Mouse (Mus musculus): ENCODE results near the gene Gpr33. TPM values are rescaled to one million over a fixed set of nuclear protein-coding genes. Genes with fewer than 3 reads are reported as not detected.

Gpr33 gene
- total RNA-seq (2021) (not detected), polyA plus RNA-seq (2012; rRNA removed) (0.07 TPM in 1 of 2 replicates, not detected in the other)
- long read RNA-seq, result 0 reads

- no peak for DNase-seq
Observed at GRCm38 (mm10) chr12:52027963-52028362, at the start of gene Gpr33. TSS of gene Gpr33 (minus strand) at chr12:52028063.

GRCm38 (mm10) chr12:52049324-52049723 lies 21.5 kb upstream of the Gpr33 start:
- DNase-seq, result no peak

GRCm38 (mm10) chr12:52046371-52046770 lies 18.5 kb upstream of the Gpr33 start:
- no peak for DNase-seq

- DNase-seq, result peak; percentile 62
Observed at GRCm38 (mm10) chr12:52042818-52043336, 15.0 kb upstream of the Gpr33 start.

GRCm38 (mm10) chr12:52038352-52038751 lies 10.5 kb upstream of the Gpr33 start:
- no peak for DNase-seq

- DNase-seq, result no peak
Observed at GRCm38 (mm10) chr12:52034956-52035355, 7.1 kb upstream of the Gpr33 start.

GRCm38 (mm10) chr12:52032276-52032675 lies 4.4 kb upstream of the Gpr33 start:
- DNase-seq, result no peak

- no peak for DNase-seq
Observed at GRCm38 (mm10) chr12:52014494-52015029, 13.3 kb downstream of the Gpr33 start.

GRCm38 (mm10) chr12:52014044-52014443 lies 13.8 kb downstream of the Gpr33 start:
- peak; percentile 51 for DNase-seq

GRCm38 (mm10) chr12:52013274-52013673 lies 14.6 kb downstream of the Gpr33 start:
- no peak for DNase-seq

GRCm38 (mm10) chr12:52012159-52012558 lies 15.7 kb downstream of the Gpr33 start:
- DNase-seq, result no peak

GRCm38 (mm10) chr12:52010630-52010961 lies 17.3 kb downstream of the Gpr33 start:
- no peak for DNase-seq

GRCm38 (mm10) chr12:52009928-52010629 lies 17.8 kb downstream of the Gpr33 start:
- no peak for DNase-seq

GRCm38 (mm10) chr12:52006633-52006994 lies 21.2 kb downstream of the Gpr33 start:
- DNase-seq, result no peak

- DNase-seq, result peak; percentile 93
Observed at GRCm38 (mm10) chr12:52005877-52006632, 21.8 kb downstream of the Gpr33 start, which contains the start of gene Dtd2. TSS of gene Dtd2 (minus strand) at chr12:52006501.

- DNase-seq, result no peak
Observed at GRCm38 (mm10) chr12:52002746-52003145, 25.1 kb downstream of the Gpr33 start.

GRCm38 (mm10) chr12:52001544-52001943 lies 26.3 kb downstream of the Gpr33 start:
- DNase-seq, result peak; percentile 68

- no peak for DNase-seq
Observed at GRCm38 (mm10) chr12:51998366-51998932, 29.4 kb downstream of the Gpr33 start.

GRCm38 (mm10) chr12:51995738-51996536 lies 31.9 kb downstream of the Gpr33 start:
- DNase-seq, result no peak

- no peak for DNase-seq
Observed at GRCm38 (mm10) chr12:51990629-51991028, 37.2 kb downstream of the Gpr33 start.

- DNase-seq, result peak; percentile 51
Observed at GRCm38 (mm10) chr12:51988536-51988935, 39.3 kb downstream of the Gpr33 start.

GRCm38 (mm10) chr12:51985826-51986225 lies 42.0 kb downstream of the Gpr33 start:
- no peak for DNase-seq
